Mouse (Mus musculus): ENCODE measurements around the gene Wdr73. TPM values are rescaled to one million over a fixed set of nuclear protein-coding genes. Genes with fewer than 3 reads are reported as not detected.
"Not testable (repeated sequence)": the region's sequence is repeated elsewhere in the genome, so short reads cannot be mapped to it uniquely, and the experiment has no call there.

Gene Wdr73
- polyA plus RNA-seq (2015; fragmentation: Nextera tagmentation; extraction: Ambion mirVana): 33.0 and 35.0 TPM in 2 replicates

GRCm38 (mm10) chr7:80900944-80901501 is at the start of gene Wdr73:
Wdr73 (minus strand) TSS chr7:80901269.
- under 1% methylated on average over 36 of the region's 36 CpGs for WGBS
- Histone ChIP-seq H3K4me3 (replicated peaks) (peak within 1 kb of the TSS; percentile 78), H3K27ac (replicated peaks) (peak within 1 kb of the TSS; percentile 83), H3K9ac (replicated peaks) (peak within 1 kb of the TSS; percentile 54), H3K27me3 (replicated peaks) (no peaks in the 10 kb centered on the region), H3K36me3 (peaks cover 20% of the 10 kb centered on the region), H3K9me3 (replicated peaks) (no peaks in the 10 kb centered on the region), H3K4me1 (peaks cover 32% of the 10 kb centered on the region), H3K4me2 (peak within 1 kb of the TSS; percentile 86)
- peak; percentile 95 for ATAC-seq (ENCODE audit: low FRiP score)

DNA sequence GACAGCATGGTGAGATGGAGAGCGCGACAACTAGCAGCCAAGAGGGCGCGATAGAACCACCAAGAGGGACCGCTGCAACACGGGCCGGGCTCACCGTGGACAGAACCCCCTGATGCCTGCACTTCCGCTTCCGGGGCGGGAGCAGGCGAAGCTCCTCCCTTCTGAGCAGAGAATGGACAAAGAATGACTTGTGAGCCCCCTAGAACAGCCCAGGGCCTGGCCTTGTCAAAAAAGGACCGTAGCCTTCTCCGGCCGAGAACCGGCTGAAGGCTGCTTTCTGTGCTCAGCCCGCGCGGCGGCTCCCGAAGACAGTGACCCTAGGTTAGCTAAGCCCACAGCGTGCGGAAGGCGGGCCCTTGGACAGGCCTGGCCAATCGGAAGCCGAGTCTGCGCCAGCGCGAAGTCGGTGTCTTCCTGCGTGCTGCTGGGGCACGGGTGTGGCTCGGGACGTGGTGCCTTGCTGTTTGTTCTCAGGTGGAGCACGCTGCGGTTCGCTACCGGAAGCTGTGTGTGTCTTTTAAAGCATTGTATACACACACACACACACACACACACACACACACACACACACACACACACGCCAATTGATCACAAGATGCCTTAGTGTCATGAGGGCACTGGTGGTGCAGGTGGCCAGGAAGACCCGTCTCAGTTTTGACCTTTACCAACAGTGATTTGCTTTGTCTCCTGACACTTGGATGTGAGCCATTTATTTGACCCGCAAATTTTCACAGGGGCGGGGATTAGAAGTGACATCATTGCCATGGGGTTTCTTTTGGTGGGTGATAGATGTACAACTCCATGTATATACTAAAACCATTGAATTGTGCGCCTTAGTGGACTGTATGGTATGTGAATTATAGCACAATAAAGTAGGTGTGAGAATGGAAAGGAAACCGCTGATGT is 46.6 kb upstream of the Wdr73 start, which contains the start of gene Sec11a:
Gene Sec11a (minus strand): TSS at position 336 of the 906 bp plus-strand sequence.
- WGBS: 1% methylated on average over 44 of the region's 44 CpGs
- Histone ChIP-seq H3K9me3 (replicated peaks) (no peaks in the 10 kb centered on the region), H3K9ac (replicated peaks) (peak within 1 kb of the TSS; percentile 77), H3K4me3 (replicated peaks) (peak within 1 kb of the TSS; percentile 92), H3K27me3 (replicated peaks) (no peaks in the 10 kb centered on the region), H3K4me1 (peaks cover 26% of the 10 kb centered on the region), H3K36me3 (peaks cover 10% of the 10 kb centered on the region; the same call in 1 of the 2 replicates), H3K27ac (replicated peaks) (peak within 1 kb of the TSS; percentile 99), H3K4me2 (peak within 1 kb of the TSS; percentile 84)
- peak; percentile 100 for ATAC-seq (ENCODE audit: low FRiP score)

- Histone ChIP-seq H3K27me3 (replicated peaks) (no peaks in the 10 kb centered on the region), H3K4me2 (no peak overlapping the region), H3K9ac (replicated peaks) (no peak overlapping the region), H3K9me3 (replicated peaks) (no peaks in the 10 kb centered on the region), H3K36me3 (peaks cover 3% of the 10 kb centered on the region), H3K27ac (replicated peaks) (no peak overlapping the region), H3K4me1 (peaks cover 11% of the 10 kb centered on the region), H3K4me3 (replicated peaks) (no peak overlapping the region)
- ATAC-seq (ENCODE audit: low FRiP score): no peak
- 94% methylated on average over 4 of the region's 4 CpGs for WGBS
Measured at GRCm38 (mm10) chr7:80939808-80940207, 38.7 kb upstream of the Wdr73 start.

DNA sequence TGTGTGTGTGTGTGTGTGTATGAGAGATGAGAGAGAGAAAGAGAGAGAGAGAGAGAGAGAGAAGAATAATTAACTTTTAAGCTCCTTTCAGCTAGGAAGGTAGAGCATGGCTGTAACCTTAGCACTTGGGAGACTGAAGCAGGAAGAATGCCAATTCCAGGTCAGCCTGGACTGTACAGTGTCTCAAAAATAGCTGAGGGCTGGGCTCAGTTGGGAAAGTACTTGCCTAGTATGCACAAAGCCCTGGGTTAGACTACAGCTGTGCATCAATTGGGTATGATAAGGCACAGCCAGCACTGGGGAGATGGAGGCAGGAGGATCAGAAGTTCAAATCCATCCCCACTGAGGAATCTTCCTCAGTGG is 36.2 kb upstream of the Wdr73 start:
- not testable (repeated sequence) for H3K4me3 ChIP-seq (replicated peaks); H3K9ac ChIP-seq (replicated peaks); H3K27ac ChIP-seq (replicated peaks); H3K27me3 ChIP-seq (replicated peaks); ATAC-seq (ENCODE audit: low FRiP score); H3K4me2 ChIP-seq; H3K9me3 ChIP-seq (replicated peaks); H3K4me1 ChIP-seq
- H3K36me3 ChIP-seq: peaks cover 16% of the 10 kb centered on the region

GRCm38 (mm10) chr7:80936617-80937303 is 35.7 kb upstream of the Wdr73 start:
- not testable (repeated sequence) for H3K9ac ChIP-seq (replicated peaks); H3K4me3 ChIP-seq (replicated peaks); H3K27ac ChIP-seq (replicated peaks); H3K9me3 ChIP-seq (replicated peaks); ATAC-seq (ENCODE audit: low FRiP score); H3K4me1 ChIP-seq; H3K4me2 ChIP-seq; H3K27me3 ChIP-seq (replicated peaks)
- 75% methylated on average over 7 of the region's 7 CpGs for WGBS
- H3K36me3 ChIP-seq: peaks cover 21% of the 10 kb centered on the region

DNA sequence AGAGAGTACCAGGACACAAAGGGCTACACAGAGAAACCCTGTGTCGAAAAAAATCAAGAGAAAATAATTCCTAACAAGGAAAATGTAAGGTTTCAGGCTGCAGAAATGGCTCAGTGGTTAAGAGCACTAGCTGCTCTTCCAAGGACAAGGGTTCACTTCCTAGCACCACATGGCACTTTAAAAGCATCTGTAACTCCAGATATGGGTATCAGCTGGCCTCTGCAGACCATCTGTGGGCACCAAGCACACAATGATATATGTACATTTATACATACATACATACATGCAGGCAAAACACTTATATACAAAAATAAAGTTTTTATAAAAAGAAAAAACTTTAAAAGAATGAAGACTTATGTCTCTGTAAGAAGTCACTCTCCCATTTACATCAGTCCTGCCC is 34.8 kb upstream of the Wdr73 start:
- H3K36me3 ChIP-seq: peaks cover 28% of the 10 kb centered on the region
- no peak overlapping the region for H3K9ac ChIP-seq (replicated peaks)
- 96% methylated on average over 1 of the region's 1 CpGs for WGBS
- no peaks in the 10 kb centered on the region for H3K9me3 ChIP-seq (replicated peaks)
- H3K27me3 ChIP-seq (replicated peaks): no peaks in the 10 kb centered on the region
- no peak overlapping the region for H3K27ac ChIP-seq (replicated peaks)
- peaks cover 3% of the 10 kb centered on the region; the same call in 1 of the 2 replicates for H3K4me1 ChIP-seq
- no peak for ATAC-seq (ENCODE audit: low FRiP score)
- H3K4me3 ChIP-seq (replicated peaks): no peak overlapping the region
- no peak overlapping the region for H3K4me2 ChIP-seq

DNA sequence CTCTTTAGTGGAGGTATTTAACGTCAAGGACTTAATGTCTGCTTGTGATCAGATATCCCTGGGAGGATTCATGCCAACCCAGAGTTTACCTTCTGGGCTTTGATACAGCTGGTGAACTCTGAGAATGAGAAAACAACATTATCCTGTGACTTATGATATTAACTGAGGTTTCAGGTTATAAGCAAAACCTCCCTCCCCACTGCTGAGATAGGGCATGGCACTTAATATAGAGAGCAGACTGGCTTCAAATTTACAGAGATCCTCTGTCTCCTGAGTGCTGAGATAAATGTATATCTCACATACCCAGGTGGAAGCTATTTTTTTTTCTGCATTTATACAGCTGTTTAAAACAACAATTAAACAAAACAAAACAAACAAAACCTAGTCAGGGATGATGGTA is 31.7 kb upstream of the Wdr73 start:
- no peaks in the 10 kb centered on the region for H3K27me3 ChIP-seq (replicated peaks)
- no peak for ATAC-seq (ENCODE audit: low FRiP score)
- H3K4me3 ChIP-seq (replicated peaks): no peak overlapping the region
- H3K36me3 ChIP-seq: peaks cover 28% of the 10 kb centered on the region
- no peak overlapping the region for H3K9ac ChIP-seq (replicated peaks)
- no peaks in the 10 kb centered on the region for H3K9me3 ChIP-seq (replicated peaks)
- H3K4me2 ChIP-seq: no peak overlapping the region
- H3K27ac ChIP-seq (replicated peaks): no peak overlapping the region
- WGBS: 85% methylated on average over 1 of the region's 1 CpGs
- H3K4me1 ChIP-seq: peaks cover 2% of the 10 kb centered on the region; the same call in 1 of the 2 replicates

DNA sequence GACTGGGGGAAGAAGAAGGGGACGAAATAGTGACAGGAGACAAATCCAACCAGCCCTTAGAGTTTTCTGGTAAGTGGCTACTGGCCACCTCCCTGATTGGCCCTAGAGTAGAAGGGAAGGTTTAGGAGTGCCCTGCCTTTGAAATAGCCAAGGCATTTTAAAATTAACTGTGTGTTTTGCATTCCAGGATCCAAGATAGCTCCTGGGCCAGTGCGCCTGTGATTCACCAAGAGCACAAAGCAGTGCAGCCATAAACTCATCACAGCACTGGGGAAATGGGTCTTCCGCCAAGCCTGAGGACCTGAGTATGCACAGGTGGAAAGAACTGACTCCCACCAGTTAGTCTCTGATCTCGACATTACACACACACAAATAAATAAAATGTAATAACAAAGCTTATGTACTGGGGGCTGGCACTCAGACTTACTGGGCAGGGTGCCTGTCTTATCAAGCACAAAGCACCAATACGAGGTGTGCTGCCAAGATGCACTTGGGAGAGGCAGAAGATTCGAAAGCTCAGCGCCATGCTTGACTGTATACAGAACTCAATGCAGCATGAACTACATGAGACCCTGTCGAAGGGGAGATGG is 30.6 kb upstream of the Wdr73 start:
- Histone ChIP-seq H3K36me3 (peaks cover 35% of the 10 kb centered on the region), H3K4me2 (no peak overlapping the region), H3K27ac (replicated peaks) (no peak overlapping the region), H3K9ac (replicated peaks) (no peak overlapping the region), H3K4me1 (no peaks in the 10 kb centered on the region), H3K27me3 (replicated peaks) (no peaks in the 10 kb centered on the region), H3K4me3 (replicated peaks) (no peak overlapping the region), H3K9me3 (replicated peaks) (no peaks in the 10 kb centered on the region)
- WGBS: 73% methylated on average over 8 of the region's 8 CpGs
- no peak for ATAC-seq (ENCODE audit: low FRiP score)

- no peaks in the 10 kb centered on the region for H3K9me3 ChIP-seq (replicated peaks)
- H3K27ac ChIP-seq (replicated peaks): no peak overlapping the region
- no peak overlapping the region for H3K9ac ChIP-seq (replicated peaks)
- WGBS: 93% methylated on average over 2 of the region's 2 CpGs
- no peak for ATAC-seq (ENCODE audit: low FRiP score)
- H3K4me3 ChIP-seq (replicated peaks): no peak overlapping the region
- no peaks in the 10 kb centered on the region for H3K27me3 ChIP-seq (replicated peaks)
- no peaks in the 10 kb centered on the region for H3K4me1 ChIP-seq
- H3K36me3 ChIP-seq: peaks cover 70% of the 10 kb centered on the region
- H3K4me2 ChIP-seq: no peak overlapping the region
Measured at GRCm38 (mm10) chr7:80923165-80923564, 22.1 kb upstream of the Wdr73 start.

GRCm38 (mm10) chr7:80919647-80920008 is 18.6 kb upstream of the Wdr73 start:
- no peak overlapping the region for H3K9ac ChIP-seq (replicated peaks)
- H3K9me3 ChIP-seq (replicated peaks): no peaks in the 10 kb centered on the region
- no peak for ATAC-seq (ENCODE audit: low FRiP score)
- no peaks in the 10 kb centered on the region for H3K4me1 ChIP-seq
- H3K27ac ChIP-seq (replicated peaks): no peak overlapping the region
- no peaks in the 10 kb centered on the region for H3K27me3 ChIP-seq (replicated peaks)
- H3K4me3 ChIP-seq (replicated peaks): no peak overlapping the region
- WGBS: 88% methylated on average over 5 of the region's 5 CpGs
- H3K4me2 ChIP-seq: no peak overlapping the region
- peaks cover 79% of the 10 kb centered on the region for H3K36me3 ChIP-seq

DNA sequence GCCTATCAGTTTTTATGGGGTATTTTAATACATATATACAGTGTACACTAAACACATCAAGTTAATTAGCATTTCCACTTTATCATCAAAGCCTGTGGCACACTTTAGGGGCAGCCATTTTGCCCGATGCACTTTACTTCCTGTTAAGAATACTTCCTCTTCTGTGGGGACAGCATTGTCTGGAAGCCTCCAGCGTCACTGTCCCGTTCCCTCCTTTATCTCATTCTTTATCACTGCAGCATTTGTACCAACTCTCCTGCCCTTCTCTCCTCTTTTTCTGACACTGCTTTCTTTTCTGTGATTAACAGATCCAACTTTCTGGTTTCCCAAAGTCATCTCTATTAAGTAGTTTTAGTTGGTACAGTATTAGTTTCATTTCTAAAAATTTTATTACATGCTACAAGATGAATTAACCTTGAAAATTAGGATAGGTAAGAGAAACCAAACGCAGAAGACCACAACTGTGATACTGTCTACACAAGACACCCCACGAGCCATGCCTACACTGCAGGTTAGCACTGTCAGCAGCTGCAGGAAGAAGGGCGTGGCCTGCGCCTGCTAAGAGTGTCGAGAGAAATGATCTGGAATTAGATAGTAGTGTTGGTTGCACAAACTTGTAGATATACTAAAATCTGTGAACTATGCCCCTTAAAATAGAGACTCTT is 18.0 kb upstream of the Wdr73 start:
- no peak for ATAC-seq (ENCODE audit: low FRiP score)
- no peak overlapping the region for H3K9ac ChIP-seq (replicated peaks)
- peaks cover 79% of the 10 kb centered on the region for H3K36me3 ChIP-seq
- no peak overlapping the region for H3K27ac ChIP-seq (replicated peaks)
- H3K4me2 ChIP-seq: no peak overlapping the region
- no peaks in the 10 kb centered on the region for H3K9me3 ChIP-seq (replicated peaks)
- H3K4me1 ChIP-seq: no peaks in the 10 kb centered on the region
- WGBS: 89% methylated on average over 8 of the region's 8 CpGs
- H3K27me3 ChIP-seq (replicated peaks): no peaks in the 10 kb centered on the region
- no peak overlapping the region for H3K4me3 ChIP-seq (replicated peaks)
